Mouse (Mus musculus): Measurements from ENCODE around the gene Gm48552. TPM values are rescaled to one million over a fixed set of nuclear protein-coding genes. Genes with fewer than 3 reads are reported as not detected.

The Gm48552 gene
- polyA plus RNA-seq, 1 experiment from 2014 or later, result 0.98 TPM

- Histone ChIP-seq H3K9ac (no peak overlapping the region), H3K4me2 (peak overlapping the region; percentile 54), H3K4me1 (peaks cover 55% of the 10 kb centered on the region), H3K4me3 (0 out of 2 replicates have a peak overlapping the region, but pooled peaks have one; percentile 8), H3K36me3 (no peaks in the 10 kb centered on the region), H3K9me3 (replicated peaks) (no peaks in the 10 kb centered on the region), H3K27ac (no peak overlapping the region), H3K27me3 (replicated peaks) (peaks cover 43% of the 10 kb centered on the region)
- no peak for ATAC-seq
- WGBS (ENCODE audit: insufficient replicate concordance), result 78% methylated on average over 26 of the region's 26 CpGs
Measured at GRCm38 (mm10) chr10:81433541-81434289, 44.9 kb downstream of the Gm48552 start.

GRCm38 (mm10) chr10:81434361-81435263 lies 45.8 kb downstream of the Gm48552 start:
- no peak for ATAC-seq
- Histone ChIP-seq H3K4me1 (peaks cover 47% of the 10 kb centered on the region), H3K27ac (no peak overlapping the region), H3K27me3 (replicated peaks) (peaks cover 34% of the 10 kb centered on the region), H3K9me3 (replicated peaks) (no peaks in the 10 kb centered on the region), H3K36me3 (no peaks in the 10 kb centered on the region), H3K9ac (no peak overlapping the region), H3K4me3 (no peak overlapping the region), H3K4me2 (no peak overlapping the region)
- WGBS (ENCODE audit: insufficient replicate concordance), result 40% methylated on average over 15 of the region's 15 CpGs

- Histone ChIP-seq H3K4me3 (no peak overlapping the region), H3K36me3 (no peaks in the 10 kb centered on the region), H3K4me2 (no peak overlapping the region), H3K9me3 (replicated peaks) (no peaks in the 10 kb centered on the region), H3K27ac (no peak overlapping the region), H3K4me1 (peaks cover 39% of the 10 kb centered on the region), H3K27me3 (replicated peaks) (peaks cover 26% of the 10 kb centered on the region), H3K9ac (no peak overlapping the region)
- no peak for ATAC-seq
- WGBS (ENCODE audit: insufficient replicate concordance), result 69% methylated on average over 3 of the region's 3 CpGs
Measured at GRCm38 (mm10) chr10:81435436-81435835, 46.6 kb downstream of the Gm48552 start.

Small RNA genes within 50 kb of the gene (microRNA-seq; reads per million reads assigned to microRNA genes)
- gene Mir1191b (not detected), gene Mir6913 (not detected)

Other genes starting within 250 kb of the Gm48552 start
- 28.9 and 29.7 TPM in 2 replicates for gene Pias4, start 221.1 kb upstream of the Gm48552 start, polyA plus RNA-seq (2016; fragmentation: Nextera tagmentation; extraction: Ambion mirVana)
- gene Eef2, start 212.4 kb upstream of the Gm48552 start, polyA plus RNA-seq (2016; fragmentation: Nextera tagmentation; extraction: Ambion mirVana), result 440 and 450 TPM in 2 replicates
- 41.7 TPM in 2 replicates for gene Dapk3, start 206.0 kb upstream of the Gm48552 start, polyA plus RNA-seq (2016; fragmentation: Nextera tagmentation; extraction: Ambion mirVana)
- gene 4930442H23Rik, start 205.2 kb upstream of the Gm48552 start, polyA plus RNA-seq (2016; fragmentation: Nextera tagmentation; extraction: Ambion mirVana), result not detected in 2 replicates
- gene Nmrk2, start 187.0 kb upstream of the Gm48552 start, polyA plus RNA-seq (2016; fragmentation: Nextera tagmentation; extraction: Ambion mirVana), result not detected in 2 replicates
- 0.05 and 0.06 TPM in 2 replicates for gene Atcay, start 158.2 kb upstream of the Gm48552 start, polyA plus RNA-seq (2016; fragmentation: Nextera tagmentation; extraction: Ambion mirVana)
- 1.1 and 1.2 TPM in 2 replicates for gene Zfr2, start 155.8 kb upstream of the Gm48552 start, polyA plus RNA-seq (2016; fragmentation: Nextera tagmentation; extraction: Ambion mirVana)
- 2.0 and 2.2 TPM in 2 replicates for gene Matk, start 136.1 kb upstream of the Gm48552 start, polyA plus RNA-seq (2016; fragmentation: Nextera tagmentation; extraction: Ambion mirVana)
- gene Mrpl54, start 122.1 kb upstream of the Gm48552 start, polyA plus RNA-seq (2016; fragmentation: Nextera tagmentation; extraction: Ambion mirVana), result 152 and 156 TPM in 2 replicates
- gene Apba3, start 122.0 kb upstream of the Gm48552 start, polyA plus RNA-seq (2016; fragmentation: Nextera tagmentation; extraction: Ambion mirVana), result 27.3 and 30.4 TPM in 2 replicates
- 1.1 and 1.3 TPM in 2 replicates for gene Tjp3, start 97.4 kb upstream of the Gm48552 start, polyA plus RNA-seq (2016; fragmentation: Nextera tagmentation; extraction: Ambion mirVana)
- 27.8 and 29.0 TPM in 2 replicates for gene Pip5k1c, start 96.0 kb upstream of the Gm48552 start, polyA plus RNA-seq (2016; fragmentation: Nextera tagmentation; extraction: Ambion mirVana)
- 52.9 and 55.1 TPM in 2 replicates for gene Cactin, start 67.9 kb upstream of the Gm48552 start, polyA plus RNA-seq (2016; fragmentation: Nextera tagmentation; extraction: Ambion mirVana)
- gene Tbxa2r, start 60.3 kb upstream of the Gm48552 start, polyA plus RNA-seq (2016; fragmentation: Nextera tagmentation; extraction: Ambion mirVana), result 6.7 and 7.0 TPM in 2 replicates
- 0.04 TPM in 1 of 2 replicates, not detected in the other for gene Gipc3, start 45.7 kb upstream of the Gm48552 start, polyA plus RNA-seq (2016; fragmentation: Nextera tagmentation; extraction: Ambion mirVana)
- 39.9 and 47.1 TPM in 2 replicates for gene Hmg20b, start 38.5 kb upstream of the Gm48552 start, polyA plus RNA-seq (2016; fragmentation: Nextera tagmentation; extraction: Ambion mirVana)
- 20.8 and 21.0 TPM in 2 replicates for gene Mfsd12, start 31.5 kb upstream of the Gm48552 start, polyA plus RNA-seq (2016; fragmentation: Nextera tagmentation; extraction: Ambion mirVana)
- gene 4930404N11Rik, start 23.2 kb upstream of the Gm48552 start, polyA plus RNA-seq (2016; fragmentation: Nextera tagmentation; extraction: Ambion mirVana), result 1.4 TPM in 2 replicates
- gene Fzr1, start 10.5 kb upstream of the Gm48552 start, polyA plus RNA-seq (2016; fragmentation: Nextera tagmentation; extraction: Ambion mirVana), result 93.8 and 100 TPM in 2 replicates
- 70.0 and 74.5 TPM in 2 replicates for gene Dohh, start 4.6 kb upstream of the Gm48552 start, polyA plus RNA-seq (2016; fragmentation: Nextera tagmentation; extraction: Ambion mirVana)
- 0.68 and 1.2 TPM in 2 replicates for gene Gm48551, start 4.5 kb upstream of the Gm48552 start, polyA plus RNA-seq (2016; fragmentation: Nextera tagmentation; extraction: Ambion mirVana)
- 1.8 TPM in 2 replicates for gene Smim24, start 4.0 kb downstream of the Gm48552 start, polyA plus RNA-seq (2016; fragmentation: Nextera tagmentation; extraction: Ambion mirVana)
- gene Nfic, start 66.6 kb downstream of the Gm48552 start, polyA plus RNA-seq (2016; fragmentation: Nextera tagmentation; extraction: Ambion mirVana), result 10.1 and 10.2 TPM in 2 replicates
- gene Celf5, start 93.7 kb downstream of the Gm48552 start, polyA plus RNA-seq (2016; fragmentation: Nextera tagmentation; extraction: Ambion mirVana), result 0.05 and 0.06 TPM in 2 replicates
- 59.9 and 62.7 TPM in 2 replicates for gene Ncln, start 107.4 kb downstream of the Gm48552 start, polyA plus RNA-seq (2016; fragmentation: Nextera tagmentation; extraction: Ambion mirVana)
- gene S1pr4, start 111.1 kb downstream of the Gm48552 start, polyA plus RNA-seq (2016; fragmentation: Nextera tagmentation; extraction: Ambion mirVana), result 3.1 and 3.3 TPM in 2 replicates
- gene Gna15, start 135.2 kb downstream of the Gm48552 start, polyA plus RNA-seq (2016; fragmentation: Nextera tagmentation; extraction: Ambion mirVana), result 7.0 and 7.3 TPM in 2 replicates
- 27.7 and 28.3 TPM in 2 replicates for gene Gna11, start 156.2 kb downstream of the Gm48552 start, polyA plus RNA-seq (2016; fragmentation: Nextera tagmentation; extraction: Ambion mirVana)
- gene Aes, start 170.5 kb downstream of the Gm48552 start, polyA plus RNA-seq (2016; fragmentation: Nextera tagmentation; extraction: Ambion mirVana), result 263 and 270 TPM in 2 replicates
- gene Tle2, start 185.6 kb downstream of the Gm48552 start, polyA plus RNA-seq (2016; fragmentation: Nextera tagmentation; extraction: Ambion mirVana), result 4.8 and 5.1 TPM in 2 replicates
- 8.1 and 12.1 TPM in 2 replicates for gene Tle6, start 212.1 kb downstream of the Gm48552 start, polyA plus RNA-seq (2016; fragmentation: Nextera tagmentation; extraction: Ambion mirVana)
- gene BC025920, start 217.3 kb downstream of the Gm48552 start, polyA plus RNA-seq (2016; fragmentation: Nextera tagmentation; extraction: Ambion mirVana), result 0.46 and 0.78 TPM in 2 replicates
- gene Sirt6, start 238.8 kb downstream of the Gm48552 start, polyA plus RNA-seq (2016; fragmentation: Nextera tagmentation; extraction: Ambion mirVana), result 12.7 and 14.7 TPM in 2 replicates
- 3.8 and 4.5 TPM in 2 replicates for gene Ankrd24, start 239.5 kb downstream of the Gm48552 start, polyA plus RNA-seq (2016; fragmentation: Nextera tagmentation; extraction: Ambion mirVana)

Data from liver, embryonic 12.5 days (tissue).